Mouse (Mus musculus) monocyte, adult 2 months (primary cell): Measurements from ENCODE around the gene Klhl24.
A peak's percentile ranks its signal among the peaks of the same experiment; 100 is the strongest.
"Not testable (repeated sequence)": the region's sequence is repeated elsewhere in the genome, so short reads cannot be mapped to it uniquely, and the experiment has no call there.

Experiments
- DNase-seq, 2 experiments: peaks; one replicate each; pipeline ENCODE4 v3.0.0; 2022; ENCODE audit warnings: low spot score in 2 of 2, low read depth in 1 of 2

Klhl24 gene

GRCm38 (mm10) chr16:20097069-20097710 lies at the start of gene Klhl24:
Klhl24 (plus strand) TSS chr16:20097542.
- peak; percentile 86 for DNase-seq

DNA sequence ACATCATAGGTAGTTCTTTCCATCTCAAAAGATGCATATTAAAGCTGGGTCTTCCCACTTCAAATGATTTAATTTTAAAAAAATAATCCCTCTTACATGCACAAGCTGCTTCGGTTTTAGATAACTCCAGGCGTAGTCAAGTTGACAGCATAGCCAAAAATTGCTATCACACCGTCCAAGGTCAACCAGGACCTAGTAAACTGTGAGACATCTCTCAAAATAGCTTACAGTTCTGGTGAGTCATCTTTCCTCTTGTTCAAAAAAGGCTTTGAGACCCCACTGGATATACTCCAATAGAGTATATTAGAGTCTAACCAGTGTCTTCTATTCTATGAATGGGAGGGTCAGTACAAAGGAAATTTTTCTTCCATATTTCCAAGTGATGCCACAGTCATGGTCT lies 44.7 kb upstream of the Klhl24 start:
- no peak for DNase-seq

DNA sequence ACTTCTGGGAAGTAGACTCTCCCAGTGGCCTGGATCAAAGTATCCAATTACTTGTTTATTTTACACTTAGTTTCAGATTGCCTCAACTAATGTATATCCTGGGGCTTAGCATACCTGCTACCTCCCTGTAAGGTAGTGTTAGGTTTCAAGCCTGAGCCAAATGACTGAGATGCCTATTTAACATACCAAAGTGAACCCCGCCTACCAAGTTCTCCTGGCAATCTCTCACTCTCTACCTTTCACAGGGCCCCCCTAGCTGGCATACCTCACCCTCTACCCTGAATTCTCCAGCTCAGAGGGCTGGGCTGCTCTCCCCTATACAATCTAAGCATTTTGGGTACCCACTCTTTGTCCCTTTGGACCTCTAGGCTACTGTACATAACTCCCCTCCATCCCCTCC lies 24.6 kb upstream of the Klhl24 start:
- DNase-seq = no peak

GRCm38 (mm10) chr16:20076675-20077074 lies 20.7 kb upstream of the Klhl24 start:
- no peak for DNase-seq

DNA sequence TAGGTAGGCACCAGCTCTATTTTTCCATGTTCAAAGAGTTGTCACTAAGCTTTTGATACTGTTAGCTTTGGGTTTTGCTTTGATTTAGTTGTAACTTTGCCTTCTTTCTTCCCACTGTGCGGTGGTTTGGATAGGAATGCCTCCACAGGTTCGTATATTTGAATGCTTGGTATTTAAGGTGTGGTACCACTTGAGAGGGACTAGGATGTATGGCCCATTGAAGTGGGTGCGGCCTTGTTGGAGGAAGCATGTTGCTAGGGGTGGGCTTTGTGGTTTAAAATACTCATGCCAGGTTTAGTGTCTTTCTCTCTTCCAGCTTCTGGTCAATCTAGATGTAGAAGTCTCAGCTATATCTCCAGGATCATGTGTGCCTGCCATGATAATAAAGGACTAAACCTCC lies 17.1 kb upstream of the Klhl24 start:
- no peak for DNase-seq

DNA sequence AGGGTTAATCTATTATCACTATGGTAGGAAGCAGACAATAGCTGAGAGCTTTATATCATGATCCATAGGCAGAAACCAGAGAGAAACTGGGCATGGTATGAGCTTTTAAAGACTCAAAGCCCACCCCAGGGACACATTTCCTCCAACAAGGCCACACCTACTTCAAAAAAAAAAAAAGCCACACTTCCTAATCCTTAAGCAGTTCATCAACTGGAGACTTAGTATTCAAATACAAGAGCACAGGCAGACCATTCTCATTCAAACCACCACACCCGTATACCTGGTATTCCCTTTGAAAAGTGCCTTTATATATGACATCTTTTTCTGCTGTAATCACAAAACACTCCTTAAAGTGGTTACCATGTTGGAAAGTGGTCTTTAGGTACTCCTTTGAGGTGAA lies 12.7 kb upstream of the Klhl24 start:
- DNase-seq = no peak

GRCm38 (mm10) chr16:20085250-20085905 lies 12.0 kb upstream of the Klhl24 start:
- peak in 1 of 2 experiments; percentile 14 for DNase-seq

GRCm38 (mm10) chr16:20086976-20087375 lies 10.4 kb upstream of the Klhl24 start:
- DNase-seq = no peak

DNA sequence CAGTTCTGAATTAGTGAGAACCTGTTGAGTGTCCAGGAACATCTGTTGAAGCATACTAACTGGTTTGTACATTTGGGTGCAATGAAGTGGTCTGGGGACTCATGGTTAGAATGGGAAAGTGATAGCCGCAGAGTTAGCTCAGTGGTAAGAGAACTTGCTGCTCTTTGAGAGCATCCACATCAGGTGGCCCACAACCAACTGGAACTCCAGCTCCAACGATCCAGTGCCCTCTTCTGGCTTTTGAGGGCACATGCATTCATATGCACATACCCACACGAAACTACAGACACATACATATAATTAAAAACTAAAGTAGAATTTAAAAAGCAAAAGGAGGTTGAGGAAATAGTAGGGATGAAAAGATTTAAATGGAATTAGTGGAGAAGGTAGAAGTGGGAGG lies 7.7 kb upstream of the Klhl24 start:
- DNase-seq = no peak

DNA sequence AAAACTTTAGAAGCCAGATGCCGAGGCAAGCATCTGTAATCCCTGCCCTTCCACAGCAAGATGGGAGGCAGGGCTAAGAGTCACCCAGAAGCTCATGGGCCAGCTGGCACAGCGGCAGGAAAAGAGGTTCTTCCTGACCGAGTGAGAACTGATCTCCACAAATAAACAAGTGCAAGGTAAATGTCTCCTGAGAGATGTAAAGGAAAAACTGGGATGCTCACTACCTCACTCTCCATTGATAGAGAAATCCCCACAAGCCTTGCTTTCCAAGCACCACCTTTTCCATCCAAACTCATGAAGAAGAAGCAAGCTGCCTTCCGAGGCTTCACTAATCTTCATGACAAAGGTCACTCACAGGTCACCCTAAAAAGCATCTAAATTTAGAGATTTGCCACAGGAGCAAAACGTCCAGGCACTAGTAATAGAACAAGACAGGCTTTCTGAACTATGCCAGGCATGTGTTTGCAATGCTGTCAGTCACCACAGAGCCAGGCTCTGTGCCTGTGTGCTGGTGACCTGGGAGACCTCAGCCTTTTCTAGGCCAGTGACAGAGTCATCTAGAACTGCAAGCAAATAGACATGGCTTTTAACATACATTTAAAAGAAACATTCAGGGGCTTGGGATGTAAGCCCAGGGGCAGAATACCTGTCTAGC lies 6.3 kb upstream of the Klhl24 start:
- DNase-seq = no peak

DNA sequence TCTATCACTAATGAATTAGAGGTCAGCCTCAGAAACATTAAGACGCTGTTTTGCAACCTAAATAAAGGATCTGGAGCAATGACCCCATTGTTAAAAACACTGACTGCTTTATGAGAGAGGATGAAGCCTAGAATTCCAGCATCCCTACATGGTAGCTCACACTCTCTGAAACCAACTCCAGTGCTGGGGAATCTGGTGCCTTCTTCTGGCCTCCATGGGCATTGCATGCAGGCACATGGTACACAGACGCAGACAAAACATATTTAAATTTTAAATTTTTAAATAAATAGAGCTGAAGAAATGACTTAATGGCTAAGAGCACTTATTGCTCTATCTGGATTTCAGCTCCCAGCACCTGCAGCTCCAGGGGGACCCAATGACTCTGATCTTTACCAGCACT lies 1.4 kb upstream of the Klhl24 start:
- no peak for DNase-seq

DNA sequence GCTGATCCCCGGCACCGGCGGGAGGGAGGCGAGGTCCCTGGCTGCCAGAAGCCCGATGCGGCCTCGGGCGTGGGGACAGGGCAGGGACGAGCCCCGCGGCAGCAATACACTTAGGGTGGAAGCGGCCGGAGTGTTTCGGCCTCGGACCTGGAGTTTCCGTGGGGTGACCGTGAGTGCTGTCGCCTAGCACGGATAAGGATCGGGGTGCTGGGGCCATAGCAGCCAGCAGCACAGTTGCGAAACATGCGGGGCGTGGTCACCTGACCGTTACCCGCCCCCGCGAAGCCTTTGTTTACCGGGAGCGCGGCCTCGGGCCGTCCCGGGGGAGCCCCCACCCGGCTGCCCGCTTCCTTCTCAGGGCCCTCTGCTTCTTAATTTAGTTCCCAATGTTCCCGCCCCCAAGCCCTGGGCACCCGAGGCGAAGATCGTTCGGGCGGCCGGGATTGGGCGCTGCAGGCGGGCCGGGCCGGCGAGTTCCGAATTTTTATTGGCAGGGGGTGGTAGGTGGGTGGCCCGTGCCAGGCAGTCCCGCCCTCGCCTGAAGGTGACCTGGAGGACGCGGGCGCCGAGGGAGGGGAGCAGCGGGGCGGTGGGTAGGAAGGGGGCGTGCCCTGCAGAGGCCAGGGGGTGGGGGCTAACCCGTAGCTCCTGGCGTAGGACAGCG lies 501 bp downstream of the Klhl24 start:
- DNase-seq = peak; percentile 85 to 95

GRCm38 (mm10) chr16:20098375-20098727 lies 1.0 kb downstream of the Klhl24 start:
- no peak for DNase-seq

DNA sequence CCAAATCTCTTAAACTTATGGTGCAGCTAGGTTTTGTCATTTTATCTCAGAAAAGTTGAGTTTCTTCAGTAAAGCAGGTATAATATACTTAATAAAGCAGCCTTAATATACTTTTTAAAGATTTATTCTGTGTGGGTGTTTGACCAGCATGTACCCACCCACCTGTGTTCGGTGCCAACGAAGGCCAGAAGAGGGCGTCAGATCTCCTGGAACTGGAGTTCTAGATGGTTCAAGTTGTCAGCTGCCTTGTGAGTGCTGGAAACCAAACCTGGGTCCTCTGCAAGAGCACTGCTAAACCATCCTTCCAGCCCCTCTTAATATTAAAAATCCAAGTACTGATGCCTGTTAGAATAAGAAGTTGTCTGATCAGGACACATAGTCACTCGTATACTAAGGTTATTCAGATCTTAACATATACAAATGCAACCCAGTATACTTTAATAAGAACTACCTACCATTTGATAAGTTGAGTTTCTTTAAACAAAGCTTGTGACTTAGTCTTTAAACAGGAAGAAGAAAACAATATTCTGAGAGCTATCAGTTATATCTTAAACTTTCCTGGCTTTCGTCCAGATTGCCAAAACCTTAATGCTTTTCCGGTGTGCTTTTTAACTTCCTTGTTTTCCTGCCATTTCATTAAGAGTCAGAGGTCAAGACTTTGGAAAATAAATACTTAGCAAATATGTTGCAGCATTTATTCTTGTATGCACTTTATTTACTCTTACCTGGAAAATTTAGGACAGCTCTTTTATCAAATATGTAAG lies 1.7 kb downstream of the Klhl24 start:
- DNase-seq = no peak

DNA sequence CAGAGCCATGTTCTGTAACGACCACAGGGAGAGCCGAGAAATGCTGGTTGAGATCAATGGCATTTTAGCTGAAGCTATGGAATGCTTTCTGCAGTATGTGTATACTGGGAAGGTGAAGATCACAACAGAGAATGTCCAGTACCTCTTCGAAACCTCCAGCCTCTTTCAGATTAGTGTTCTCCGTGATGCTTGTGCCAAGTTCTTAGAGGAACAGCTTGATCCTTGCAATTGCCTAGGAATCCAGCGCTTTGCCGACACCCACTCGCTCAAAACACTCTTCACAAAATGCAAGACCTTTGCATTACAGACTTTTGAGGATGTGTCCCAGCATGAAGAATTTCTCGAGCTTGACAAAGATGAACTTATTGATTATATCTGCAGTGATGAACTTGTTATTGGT lies 9.7 kb downstream of the Klhl24 start:
- DNase-seq = no peak

DNA sequence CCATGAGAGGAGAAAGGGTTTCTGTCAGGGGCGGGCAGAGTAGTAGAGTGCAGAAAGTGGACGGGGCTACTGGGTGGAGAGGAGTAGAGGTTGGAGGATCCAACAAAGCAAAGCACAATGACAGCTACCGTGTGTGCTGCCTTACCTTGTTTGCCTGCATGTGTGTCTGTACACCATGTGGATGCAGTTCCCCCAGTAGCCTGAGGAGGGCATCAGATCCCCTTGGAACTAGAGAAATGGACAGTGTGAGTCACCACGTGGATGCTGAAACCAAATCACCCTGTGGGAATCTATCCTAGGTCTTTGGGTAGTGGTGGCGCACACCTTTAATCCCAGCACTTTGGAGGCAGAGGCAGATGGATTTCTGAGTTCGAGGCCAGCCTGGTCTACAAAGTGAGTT lies 11.6 kb downstream of the Klhl24 start:
- DNase-seq = no peak

- DNase-seq = no peak
These were observed 15.3 kb downstream of the Klhl24 start for GRCm38 (mm10) chr16:20112649-20113048.

GRCm38 (mm10) chr16:20116069-20116468 lies 18.7 kb downstream of the Klhl24 start:
- DNase-seq = no peak

DNA sequence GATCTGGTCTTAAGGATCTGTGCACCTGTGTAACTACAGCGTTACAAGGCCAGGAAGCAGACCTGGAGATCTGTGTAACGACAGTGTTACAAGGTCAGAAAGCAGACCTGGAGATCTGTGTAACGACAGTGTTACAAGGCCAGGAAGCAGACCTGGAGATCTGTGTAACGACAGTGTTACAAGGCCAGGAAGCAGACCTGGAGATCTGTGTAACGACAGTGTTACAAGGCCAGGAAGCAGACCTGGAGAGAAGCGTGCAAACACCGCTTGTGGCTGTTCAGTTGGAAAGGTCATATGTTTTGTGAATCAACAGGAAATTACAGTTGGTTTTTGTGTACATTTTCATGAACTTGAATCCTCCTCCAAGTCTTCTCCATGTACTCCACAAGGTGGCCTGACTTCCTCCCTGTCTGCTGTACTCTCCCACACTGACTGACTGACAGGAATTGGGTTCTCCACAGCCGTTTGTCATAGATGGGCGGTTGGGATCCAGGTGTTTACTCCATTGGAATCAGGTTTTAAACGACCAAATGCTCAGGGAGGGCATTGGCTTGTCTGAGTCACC lies 29.1 kb downstream of the Klhl24 start:
- not testable (repeated sequence) for DNase-seq

- DNase-seq = no peak
These were observed 33.1 kb downstream of the Klhl24 start for GRCm38 (mm10) chr16:20130397-20130796.
